Mouse (Mus musculus) heart, postnatal 10 days (tissue): ENCODE measurements around the gene Tbx5. TPM values are rescaled to one million over a fixed set of nuclear protein-coding genes. Genes with fewer than 3 reads are reported as not detected.

ENCODE experiments used
- DNase-seq, 2 experiments: peaks; one replicate each; pipeline ENCODE4 v3.0.0; 2021
- intact Hi-C: fragments of 180-260 bp; cut with DNase I; formaldehyde crosslinking; loops from one replicate; pipeline ENCODE4 v1.15.1; 2025
- total RNA-seq, 2 experiments: library from RNA; stranded (reverse); gene quantifications; 2 replicates each; pipeline ENCODE4 v1.2.3; 2021

Tbx5 gene
- total RNA-seq, result 10 to 100 TPM; 28.0 to 32.2 TPM

- intact Hi-C loops, result no loop called here
- peak in 1 of 2 experiments; percentile 29 for DNase-seq
Observed at GRCm38 (mm10) chr5:119832479-119832796, at the start of gene Tbx5. TSS of gene Tbx5 (plus strand) at chr5:119832668.

GRCm38 (mm10) chr5:119785959-119786358, 46.5 kb upstream of the Tbx5 start:
- intact Hi-C loops, result no loop called here

GRCm38 (mm10) chr5:119791664-119792063, 40.8 kb upstream of the Tbx5 start:
- intact Hi-C loops, result no loop called here
- no peak for DNase-seq

More at GRCm38 (mm10) chr5:119785959-119786358, 46.5 kb upstream of the Tbx5 start:
- no peak for DNase-seq

DNA sequence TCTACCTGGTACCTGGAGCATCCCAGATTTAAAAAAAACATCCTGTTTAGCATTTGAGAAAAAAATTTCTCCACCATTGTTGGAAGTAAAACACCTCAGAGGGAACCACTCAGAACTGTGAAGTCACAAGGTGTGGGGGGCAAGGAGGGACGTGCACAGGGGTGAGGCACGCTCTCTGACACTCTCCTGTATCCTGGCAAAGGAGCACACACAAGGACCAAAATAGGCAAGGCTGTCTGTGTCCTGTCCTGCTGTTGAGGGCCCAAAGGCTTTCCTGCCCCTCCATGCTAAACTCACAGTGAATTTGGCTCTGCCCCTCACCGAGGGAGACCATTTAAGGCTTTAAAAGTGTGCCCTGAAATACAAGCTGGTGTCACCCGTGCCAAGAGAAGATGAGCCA, 38.5 kb upstream of the Tbx5 start:
- DNase-seq, result no peak
- intact Hi-C loops, result no loop called here

DNA sequence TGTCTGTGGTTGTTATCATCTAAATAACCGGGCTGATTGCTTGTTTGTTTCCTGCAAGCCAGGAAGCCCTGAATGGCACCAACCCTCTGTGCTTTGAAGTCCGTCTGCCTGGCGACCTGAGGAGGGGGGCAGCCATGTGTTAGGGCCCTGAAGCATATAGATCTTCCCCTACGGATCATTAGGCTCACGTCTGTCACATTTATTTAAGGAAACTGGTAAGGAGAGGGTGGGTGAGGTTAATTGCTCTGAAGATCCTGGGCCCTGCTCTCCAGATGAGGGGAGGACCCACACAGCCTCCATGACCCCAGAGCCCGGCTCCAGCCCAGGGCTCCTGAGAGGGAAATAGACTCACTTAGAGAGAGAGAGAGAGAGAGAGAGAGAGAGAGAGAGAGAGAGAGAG, 37.1 kb upstream of the Tbx5 start:
- DNase-seq, result no peak
- intact Hi-C loops, result no loop called here

GRCm38 (mm10) chr5:119795777-119796176, 36.7 kb upstream of the Tbx5 start:
- DNase-seq, result no peak
- intact Hi-C loops, result no loop called here

DNA sequence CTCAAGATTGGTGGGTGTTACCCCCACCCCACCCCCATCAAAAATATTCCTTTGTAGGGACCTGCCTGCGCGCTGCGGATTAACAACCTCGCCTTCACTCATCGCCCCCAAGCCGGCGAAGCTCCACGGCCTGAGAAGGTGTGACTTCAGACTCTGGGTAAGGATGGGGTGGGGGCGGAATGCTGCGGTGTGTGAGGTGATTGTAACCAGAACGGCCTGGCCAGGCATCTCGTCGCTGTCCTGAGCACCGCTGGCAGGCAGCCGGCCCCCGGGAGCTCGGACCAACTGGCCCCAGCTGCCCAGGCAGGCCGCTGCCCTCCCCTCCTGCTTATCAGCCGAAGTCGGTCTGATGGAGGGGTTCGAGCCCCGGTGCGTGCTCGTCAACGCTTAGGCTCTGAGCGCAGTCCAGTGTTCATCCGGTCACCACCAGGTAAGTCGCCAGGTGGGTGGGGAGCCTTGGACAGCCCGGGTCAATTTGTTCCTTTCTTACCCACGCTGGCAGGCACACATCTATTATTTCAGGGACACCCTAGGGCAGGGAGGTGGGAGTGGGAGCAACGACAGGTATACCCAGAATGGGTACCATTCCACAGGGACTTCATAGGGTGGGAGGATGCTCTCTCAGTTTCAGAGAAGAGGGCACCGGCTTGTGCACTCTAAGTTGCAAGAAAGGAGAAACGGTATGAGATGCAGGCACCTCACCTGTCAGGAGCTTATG, 35.9 kb upstream of the Tbx5 start:
- intact Hi-C loops, result no loop called here
- DNase-seq, result no peak

- DNase-seq, result no peak
- intact Hi-C loops, result no loop called here
Observed at GRCm38 (mm10) chr5:119797580-119798150, 34.8 kb upstream of the Tbx5 start.

DNA sequence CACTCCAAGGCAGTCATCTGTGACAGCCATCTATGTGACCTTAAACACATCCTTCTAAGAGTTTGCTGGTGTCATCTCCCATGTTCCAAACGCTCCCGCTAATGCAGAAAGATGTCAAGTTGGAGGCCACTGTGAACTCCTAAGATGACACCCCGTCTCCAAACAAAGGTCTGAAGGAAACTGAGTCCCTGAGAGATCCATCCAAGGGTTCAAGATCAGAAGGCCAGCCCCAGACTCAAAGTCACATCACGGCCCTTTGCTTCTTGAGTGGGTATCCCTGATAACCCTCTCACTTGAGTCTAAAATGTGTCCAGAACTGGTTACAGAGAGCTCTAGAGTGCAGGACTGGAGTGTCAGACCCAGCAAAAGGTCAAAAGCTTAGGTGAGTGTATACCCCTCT, 34.2 kb upstream of the Tbx5 start:
- intact Hi-C loops, result no loop called here
- DNase-seq, result no peak

DNA sequence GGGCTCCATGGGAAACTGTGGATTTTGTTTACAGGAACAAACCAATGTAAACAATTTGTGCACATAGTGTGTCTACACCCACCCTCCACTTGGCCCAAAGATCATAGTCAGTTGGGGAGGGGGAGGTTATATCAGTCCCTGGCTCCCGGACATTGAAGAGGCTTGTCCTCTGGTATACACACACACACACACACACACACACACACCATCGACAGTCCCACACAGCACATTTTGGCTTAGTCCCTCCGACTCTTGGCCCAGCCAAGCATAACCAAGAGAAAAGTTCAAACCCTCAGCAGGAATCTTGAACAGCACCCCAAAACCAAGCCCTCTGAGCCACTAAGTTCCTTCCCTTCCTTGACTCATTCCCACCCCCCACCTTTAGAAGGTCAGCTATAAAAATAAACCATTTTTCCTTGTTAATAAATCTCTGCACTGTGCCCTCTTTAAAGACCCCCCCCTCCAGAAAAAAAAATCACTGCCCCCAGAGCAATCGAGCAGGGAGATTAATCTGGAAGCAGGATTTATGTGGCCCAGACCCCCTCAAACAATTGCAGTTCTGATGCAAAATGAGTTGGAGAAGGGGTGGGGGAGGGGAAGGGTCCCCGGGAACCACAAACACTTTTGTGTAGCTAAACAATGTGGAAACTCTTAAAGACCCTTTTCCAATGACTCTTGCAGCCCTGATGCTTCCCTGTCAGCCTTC, 33.6 kb upstream of the Tbx5 start:
- DNase-seq, result no peak
- intact Hi-C loops, result no loop called here

DNA sequence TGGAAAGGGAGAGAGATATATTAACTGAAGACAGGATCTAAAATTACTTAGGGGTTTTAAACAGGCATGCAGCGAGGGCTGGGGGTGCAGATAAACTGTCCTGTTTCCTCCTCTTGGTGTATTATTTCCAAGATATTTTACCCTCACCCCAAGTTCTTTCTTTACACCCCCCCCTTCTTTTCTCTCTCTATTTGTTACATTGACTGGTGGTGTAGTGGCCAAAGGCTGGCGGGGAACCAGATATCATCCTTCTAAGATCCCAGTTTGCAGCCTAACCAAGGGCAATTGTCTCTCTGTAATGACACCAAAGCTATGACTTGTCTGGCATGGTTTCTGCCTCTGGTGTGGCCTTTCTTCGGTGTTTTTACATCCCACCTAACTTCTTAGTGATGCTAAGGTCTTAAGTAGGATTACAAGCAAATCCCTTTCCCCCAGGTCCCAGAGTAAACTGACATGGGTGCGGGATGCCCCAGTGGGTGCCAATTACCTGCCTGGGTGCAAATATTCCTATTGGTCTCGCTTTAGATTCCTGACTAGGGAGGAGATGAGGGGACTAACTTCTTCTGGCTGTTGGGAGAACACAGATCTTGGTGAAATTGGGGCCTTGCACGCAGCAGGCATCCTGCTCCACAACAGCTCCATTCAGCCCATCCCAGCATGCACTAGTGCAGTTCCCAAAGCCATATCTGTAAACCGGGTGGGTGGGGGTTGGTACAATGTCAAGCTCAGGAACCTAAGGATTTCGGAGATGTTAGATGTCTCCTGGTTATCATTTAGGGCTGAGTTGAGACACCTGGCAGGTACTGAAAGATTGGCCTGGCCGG, 32.8 kb upstream of the Tbx5 start:
- no peak for DNase-seq
- intact Hi-C loops, result no loop called here

GRCm38 (mm10) chr5:119800243-119800665, 32.2 kb upstream of the Tbx5 start:
- intact Hi-C loops, result no loop called here
- no peak for DNase-seq

GRCm38 (mm10) chr5:119802617-119803410, 29.7 kb upstream of the Tbx5 start:
- DNase-seq, result no peak
- intact Hi-C loops, result no loop called here

DNA sequence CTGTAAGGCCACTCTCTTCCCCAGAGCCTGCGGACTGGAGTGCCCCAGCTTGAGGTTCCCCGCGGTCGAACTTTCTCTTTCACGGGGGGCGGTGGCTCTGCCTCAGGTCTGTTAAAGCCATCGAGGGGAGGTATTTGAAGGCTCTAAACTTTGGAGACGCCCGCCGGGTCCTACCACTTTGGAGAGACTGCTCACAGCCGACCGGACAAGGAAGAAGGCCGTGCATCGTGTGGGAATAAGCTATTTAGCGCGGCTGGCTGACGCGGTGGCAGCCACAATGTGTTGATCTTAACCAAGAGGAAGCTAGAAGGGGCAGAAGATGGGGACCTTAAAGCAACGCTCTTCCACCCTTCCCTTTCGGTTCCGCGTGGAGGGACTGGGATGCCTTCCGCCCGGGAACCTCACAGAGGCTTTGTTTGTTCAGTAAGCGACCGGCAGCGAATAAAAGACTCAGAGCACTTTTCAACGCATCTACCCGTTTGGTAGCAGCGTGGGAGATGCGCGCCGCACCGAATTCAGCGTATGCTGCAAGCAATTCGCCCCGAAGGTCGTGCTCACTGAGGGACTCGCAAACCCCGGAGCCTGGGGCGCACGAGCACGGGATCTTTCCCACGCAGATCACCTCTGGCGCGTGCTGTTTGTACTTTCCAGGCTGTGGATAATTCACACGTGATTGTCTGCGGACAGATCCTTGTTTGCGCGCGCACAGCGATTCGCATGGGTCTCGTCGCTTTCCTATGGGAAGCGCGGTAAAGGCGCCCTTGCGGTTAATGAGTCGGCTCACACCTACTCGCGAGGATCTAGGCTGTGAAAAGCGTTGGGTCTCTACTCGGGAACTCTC, 28.8 kb upstream of the Tbx5 start:
- intact Hi-C loops, result no loop called here
- DNase-seq, result peak in 1 of 2 experiments; percentile 27

- intact Hi-C loops, result no loop called here
- peak in 1 of 2 experiments; percentile 18 for DNase-seq
Observed at GRCm38 (mm10) chr5:119804301-119805039, 28.0 kb upstream of the Tbx5 start.

DNA sequence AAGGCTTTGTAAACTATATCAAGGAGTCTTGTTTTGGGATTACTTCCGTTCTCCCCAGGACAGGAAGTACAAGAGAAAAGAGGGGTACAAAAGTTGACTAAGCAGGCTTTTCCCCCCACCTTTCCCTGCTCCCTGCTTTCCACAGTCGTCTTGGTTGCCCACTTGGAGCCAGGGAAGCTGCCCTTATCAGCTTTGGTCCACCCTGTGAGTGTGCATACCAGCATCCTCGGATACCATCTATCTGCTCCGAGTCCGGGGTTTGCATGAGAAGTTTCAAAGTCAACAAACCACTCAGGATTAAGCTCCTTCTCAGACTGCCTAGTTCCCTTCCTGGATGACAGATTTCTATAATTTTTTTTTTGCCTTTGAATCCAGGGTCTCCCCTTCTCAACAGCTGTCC, 26.8 kb upstream of the Tbx5 start:
- intact Hi-C loops, result no loop called here
- DNase-seq, result no peak

- intact Hi-C loops, result no loop called here
- DNase-seq, result no peak
Observed at GRCm38 (mm10) chr5:119806467-119806866, 26.0 kb upstream of the Tbx5 start.

DNA sequence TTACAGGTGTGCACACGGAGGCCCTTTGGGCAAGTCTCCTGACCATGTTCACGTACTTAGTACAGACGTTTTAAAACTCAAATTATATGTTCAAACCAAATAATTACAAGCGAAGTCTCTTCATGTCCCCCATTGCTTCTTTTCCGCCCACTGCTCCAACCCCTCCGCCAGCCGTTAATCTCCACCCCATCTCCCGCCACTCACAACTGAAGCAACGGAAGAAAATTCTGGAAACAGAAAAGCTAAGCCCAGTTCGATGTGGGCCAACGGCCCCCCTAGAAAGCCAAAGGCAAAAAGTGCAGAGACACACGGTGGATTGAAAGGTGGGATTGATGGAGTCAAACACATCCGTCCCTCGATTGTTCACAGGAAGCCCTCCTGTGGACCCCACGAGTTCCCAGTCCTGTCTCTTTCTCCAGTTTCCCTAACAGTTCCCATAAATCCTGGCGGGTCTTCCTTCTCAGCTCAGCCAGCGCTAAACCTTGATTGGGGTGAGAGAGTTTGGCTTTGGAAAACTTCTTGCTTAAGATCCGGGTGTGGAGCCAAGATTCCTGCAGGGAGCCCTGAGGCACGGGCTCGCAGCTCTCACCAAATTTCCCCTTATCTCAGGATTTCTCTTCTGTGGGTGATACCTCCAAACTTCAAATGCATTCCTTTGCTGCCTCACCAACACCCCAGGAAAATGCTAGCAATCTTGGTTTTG, 24.8 kb upstream of the Tbx5 start:
- no peak for DNase-seq
- intact Hi-C loops, result no loop called here
